Mouse (Mus musculus): ENCODE measurements around the gene Zdhhc3. TPM values are rescaled to one million over a fixed set of nuclear protein-coding genes. Genes with fewer than 3 reads are reported as not detected.

Gene Zdhhc3
- polyA plus RNA-seq, 1 experiment from 2014 or later, result 70.2 TPM

DNA sequence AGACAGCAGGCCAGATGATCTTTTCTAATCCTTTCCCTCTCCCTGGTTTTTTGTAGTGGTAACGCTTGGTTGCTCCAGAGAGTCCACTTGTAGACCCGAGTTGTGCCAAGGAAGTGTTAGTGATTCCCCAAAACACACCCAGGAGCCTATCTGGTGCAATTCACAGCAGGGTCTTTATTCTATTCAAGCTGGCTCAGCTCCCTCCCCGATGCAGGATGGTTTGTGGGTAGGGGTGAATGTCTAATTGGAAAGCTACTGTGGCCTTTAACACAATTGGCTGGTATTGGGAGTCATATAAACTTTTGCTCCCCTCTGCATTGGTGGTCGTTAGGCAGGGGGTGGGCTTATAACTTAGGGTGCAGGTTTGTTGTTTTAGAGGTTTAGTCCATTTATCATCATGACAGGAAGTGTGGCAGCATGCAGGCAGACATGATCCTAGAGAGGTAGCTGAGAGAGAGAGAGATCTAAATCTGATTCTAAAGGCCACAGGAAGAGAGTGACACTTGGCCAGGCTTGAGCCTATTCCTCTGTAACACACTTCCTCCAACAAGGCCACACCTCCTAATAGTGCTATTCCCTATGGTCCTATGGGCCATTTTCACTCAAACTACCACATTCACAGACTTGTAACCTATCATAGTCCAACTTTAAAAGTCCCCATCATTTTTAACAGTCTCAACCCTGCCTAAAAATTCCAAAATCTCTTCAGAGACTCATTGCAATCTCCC is 27.0 kb upstream of the Zdhhc3 start:
- Histone ChIP-seq H3K36me3 (peaks cover 80% of the 10 kb centered on the region), H3K4me1 (peaks cover 15% of the 10 kb centered on the region), H3K4me2 (replicated peaks) (no peak overlapping the region), H3K27me3 (no peaks in the 10 kb centered on the region), H3K9me3 (peaks cover 18% of the 10 kb centered on the region), H3K9ac (no peak overlapping the region), H3K4me3 (no peak overlapping the region), H3K27ac (no peak overlapping the region)
- no peak for ATAC-seq (ENCODE audit: low FRiP score, low read depth)
- 89% methylated on average over 4 of the region's 4 CpGs for WGBS

GRCm38 (mm10) chr9:123138891-123139474 is 26.0 kb upstream of the Zdhhc3 start:
- whole genome bisulfite sequencing, result 61% methylated on average over 5 of the region's 5 CpGs
- H3K36me3 ChIP-seq, result peaks cover 86% of the 10 kb centered on the region
- peak; percentile 72 for ATAC-seq (ENCODE audit: low FRiP score, low read depth)

DNA sequence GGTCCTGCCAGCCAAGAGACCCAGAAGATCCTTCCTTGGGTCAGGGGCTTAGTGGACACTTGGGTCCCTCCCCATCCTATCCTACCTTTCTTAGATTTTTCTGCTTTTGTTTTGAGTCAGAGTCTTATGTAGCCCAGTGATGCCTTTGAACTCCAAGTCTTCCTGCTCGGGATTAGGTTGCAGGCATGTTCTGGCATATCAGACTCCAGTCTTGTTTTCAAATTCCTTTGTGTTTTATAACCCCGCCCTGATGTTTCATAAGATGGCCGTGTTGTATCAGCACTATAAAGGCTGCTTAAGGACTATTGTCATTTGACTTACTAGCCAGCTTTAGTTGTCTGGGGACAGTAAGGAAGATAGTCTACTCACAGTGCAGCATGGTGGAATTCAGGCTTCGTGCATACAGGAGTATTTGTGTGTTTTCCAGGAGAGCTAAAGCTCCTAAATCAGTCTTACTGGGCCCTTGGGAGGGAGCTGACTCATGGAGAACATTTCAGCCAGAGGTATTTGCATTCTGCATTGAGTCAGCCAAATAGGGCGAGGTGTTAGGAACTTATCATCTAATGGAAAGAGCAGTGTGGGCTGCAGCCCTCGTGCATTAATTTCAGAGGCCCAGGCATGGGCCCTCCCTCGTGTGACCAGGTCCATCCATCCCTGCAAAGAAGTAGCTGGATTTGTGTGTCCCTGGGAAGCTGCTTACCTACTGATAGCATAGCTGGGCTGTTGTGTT is 24.1 kb upstream of the Zdhhc3 start:
- Histone ChIP-seq H3K36me3 (peaks cover 88% of the 10 kb centered on the region), H3K9me3 (peaks cover 3% of the 10 kb centered on the region; the same call in 1 of the 2 replicates), H3K27ac (no peak overlapping the region; the same call in 1 of the 2 replicates), H3K4me3 (no peak overlapping the region), H3K27me3 (no peaks in the 10 kb centered on the region), H3K4me2 (replicated peaks) (no peak overlapping the region), H3K9ac (0 out of 2 replicates have a peak overlapping the region, but pooled peaks have one; percentile 2), H3K4me1 (peaks cover 15% of the 10 kb centered on the region)
- peak; percentile 36; the same call in 1 of the 2 replicates for ATAC-seq (ENCODE audit: low FRiP score, low read depth)
- 74% methylated on average over 7 of the region's 7 CpGs for WGBS

More at GRCm38 (mm10) chr9:123138891-123139474, 26.0 kb upstream of the Zdhhc3 start:
- no peaks in the 10 kb centered on the region for H3K27me3 ChIP-seq
- peaks cover 15% of the 10 kb centered on the region for H3K4me1 ChIP-seq
- peak overlapping the region; percentile 28; the same call in 1 of the 2 replicates for H3K27ac ChIP-seq
- no peak overlapping the region for H3K4me2 ChIP-seq (replicated peaks)
- H3K9ac ChIP-seq, result no peak overlapping the region
- no peak overlapping the region for H3K4me3 ChIP-seq
- H3K9me3 ChIP-seq, result peaks cover 12% of the 10 kb centered on the region

DNA sequence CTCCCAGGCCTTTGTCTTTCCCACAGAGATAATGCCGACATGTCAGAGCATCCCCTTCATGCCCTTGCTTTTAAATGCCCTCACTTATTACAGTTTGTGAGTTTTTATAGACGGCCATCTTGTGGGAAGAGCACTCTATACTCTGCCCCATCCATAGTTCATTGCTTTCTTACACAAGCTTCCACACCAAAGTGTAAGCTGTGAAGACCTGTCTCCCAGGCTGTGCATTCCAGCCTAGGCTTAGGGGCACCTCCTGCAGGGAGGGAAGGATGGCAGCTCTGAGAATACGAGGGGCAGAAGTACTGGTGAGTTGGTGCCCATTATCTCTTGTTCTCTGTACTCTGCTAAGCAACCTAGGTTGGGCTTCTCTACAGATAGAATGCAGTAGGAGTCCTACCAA is 20.0 kb upstream of the Zdhhc3 start:
- H3K4me3 ChIP-seq, result no peak overlapping the region
- H3K9me3 ChIP-seq, result no peaks in the 10 kb centered on the region
- peaks cover 11% of the 10 kb centered on the region for H3K4me1 ChIP-seq
- no peaks in the 10 kb centered on the region for H3K27me3 ChIP-seq
- H3K4me2 ChIP-seq (replicated peaks), result no peak overlapping the region
- no peak for ATAC-seq (ENCODE audit: low FRiP score, low read depth)
- 86% methylated on average over 3 of the region's 3 CpGs for WGBS
- no peak overlapping the region for H3K27ac ChIP-seq
- H3K36me3 ChIP-seq, result peaks cover 100% of the 10 kb centered on the region
- no peak overlapping the region for H3K9ac ChIP-seq

- peaks cover 89% of the 10 kb centered on the region for H3K36me3 ChIP-seq
- H3K4me3 ChIP-seq, result no peak overlapping the region
- no peak for ATAC-seq (ENCODE audit: low FRiP score, low read depth)
Measured at GRCm38 (mm10) chr9:123127663-123128062, 14.7 kb upstream of the Zdhhc3 start.

GRCm38 (mm10) chr9:123124413-123124981 is 11.5 kb upstream of the Zdhhc3 start:
- Histone ChIP-seq H3K36me3 (peaks cover 88% of the 10 kb centered on the region), H3K9me3 (no peaks in the 10 kb centered on the region), H3K27me3 (no peaks in the 10 kb centered on the region), H3K4me3 (no peak overlapping the region), H3K4me2 (replicated peaks) (no peak overlapping the region), H3K4me1 (no peaks in the 10 kb centered on the region), H3K9ac (no peak overlapping the region), H3K27ac (no peak overlapping the region)
- WGBS, result 99% methylated on average over 2 of the region's 2 CpGs
- ATAC-seq (ENCODE audit: low FRiP score, low read depth), result no peak

More at GRCm38 (mm10) chr9:123127663-123128062, 14.7 kb upstream of the Zdhhc3 start:
- 96% methylated on average over 6 of the region's 6 CpGs for WGBS
- Histone ChIP-seq H3K9me3 (no peaks in the 10 kb centered on the region), H3K4me2 (replicated peaks) (no peak overlapping the region), H3K27me3 (no peaks in the 10 kb centered on the region), H3K4me1 (no peaks in the 10 kb centered on the region), H3K27ac (no peak overlapping the region), H3K9ac (no peak overlapping the region)

DNA sequence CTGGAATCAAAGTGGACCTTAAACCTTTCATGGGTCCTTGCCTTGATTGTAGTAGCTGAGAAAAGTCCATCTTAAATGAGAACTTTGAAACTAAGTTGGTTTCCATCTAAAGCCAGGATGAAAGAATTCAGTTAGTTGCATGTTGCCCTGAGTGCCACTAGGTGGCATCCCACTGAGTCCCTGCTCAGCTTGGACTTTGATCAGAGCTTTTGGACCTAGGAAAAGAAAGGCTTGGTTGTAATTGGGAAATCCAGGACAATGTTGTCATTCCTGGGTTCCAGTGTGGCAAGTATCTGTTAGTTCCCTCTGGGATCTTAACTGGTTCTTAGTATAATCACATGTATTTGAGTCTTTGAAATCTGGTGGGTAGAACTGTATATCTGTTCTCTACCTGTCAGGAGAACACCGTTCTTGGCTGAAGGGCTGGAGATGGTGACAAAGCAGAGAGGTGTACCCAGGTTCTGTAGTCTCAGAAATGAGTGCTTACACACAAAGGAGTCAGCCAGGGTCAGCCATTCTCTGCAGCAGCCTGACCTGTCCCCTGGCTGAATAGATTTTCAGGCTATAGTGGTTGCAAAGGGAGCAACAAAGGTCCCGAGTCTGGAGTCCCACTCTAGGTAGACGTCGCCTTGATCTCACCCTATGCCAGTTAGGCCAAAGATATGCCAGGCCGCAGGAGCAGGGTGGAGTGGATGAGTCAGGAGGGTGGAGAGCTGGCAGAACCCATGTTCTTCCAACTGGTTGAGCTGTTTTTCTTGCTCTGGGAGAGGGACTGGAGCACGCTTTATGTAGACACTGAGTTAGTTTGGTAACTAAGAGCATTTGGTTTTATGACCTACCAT is 10.8 kb upstream of the Zdhhc3 start:
- Histone ChIP-seq H3K9me3 (no peaks in the 10 kb centered on the region), H3K4me2 (replicated peaks) (no peak overlapping the region), H3K4me1 (no peaks in the 10 kb centered on the region), H3K27ac (no peak overlapping the region), H3K9ac (no peak overlapping the region), H3K27me3 (no peaks in the 10 kb centered on the region), H3K4me3 (no peak overlapping the region), H3K36me3 (peaks cover 88% of the 10 kb centered on the region)
- 96% methylated on average over 6 of the region's 6 CpGs for WGBS
- no peak for ATAC-seq (ENCODE audit: low FRiP score, low read depth)

GRCm38 (mm10) chr9:123123017-123123416 is 10.0 kb upstream of the Zdhhc3 start:
- Histone ChIP-seq H3K27me3 (no peaks in the 10 kb centered on the region), H3K4me1 (no peaks in the 10 kb centered on the region), H3K9me3 (no peaks in the 10 kb centered on the region), H3K4me2 (replicated peaks) (no peak overlapping the region), H3K36me3 (peaks cover 88% of the 10 kb centered on the region), H3K9ac (no peak overlapping the region), H3K4me3 (no peak overlapping the region), H3K27ac (no peak overlapping the region)
- ATAC-seq (ENCODE audit: low FRiP score, low read depth), result no peak
- 94% methylated on average over 3 of the region's 3 CpGs for WGBS

GRCm38 (mm10) chr9:123115566-123115965 is 2.6 kb upstream of the Zdhhc3 start:
- no peak overlapping the region for H3K4me3 ChIP-seq

DNA sequence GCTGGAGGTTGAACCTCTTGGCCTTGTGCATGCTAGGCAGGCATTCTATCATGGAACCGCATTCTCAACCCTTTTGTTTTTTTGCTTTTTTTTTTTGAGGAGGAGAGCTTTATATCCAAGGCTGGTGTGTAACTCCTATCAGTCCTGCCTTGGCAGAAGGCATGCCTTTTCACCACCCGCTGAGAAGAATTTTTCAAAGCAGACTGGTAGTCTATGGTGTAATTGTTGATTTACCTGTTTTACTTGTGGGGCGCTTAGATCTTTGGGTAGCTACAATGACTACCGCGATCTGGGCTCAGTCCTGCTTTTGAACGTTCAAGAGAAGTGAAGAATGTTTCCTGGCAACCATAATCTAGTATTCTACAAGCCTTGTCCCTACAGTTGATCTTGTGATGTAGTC is 926 bp upstream of the Zdhhc3 start:
- peaks cover 20% of the 10 kb centered on the region for H3K4me1 ChIP-seq
- peak overlapping the region; percentile 95 for H3K9ac ChIP-seq

More at GRCm38 (mm10) chr9:123115566-123115965, 2.6 kb upstream of the Zdhhc3 start:
- Histone ChIP-seq H3K9me3 (no peaks in the 10 kb centered on the region), H3K27ac (no peak overlapping the region), H3K4me2 (replicated peaks) (no peak overlapping the region), H3K36me3 (peaks cover 41% of the 10 kb centered on the region), H3K4me1 (peaks cover 20% of the 10 kb centered on the region), H3K9ac (no peak overlapping the region), H3K27me3 (no peaks in the 10 kb centered on the region)
- ATAC-seq (ENCODE audit: low FRiP score, low read depth), result no peak
- WGBS, result 90% methylated on average over 1 of the region's 1 CpGs

GRCm38 (mm10) chr9:123111751-123112221 is 1.2 kb downstream of the Zdhhc3 start:
- H3K4me2 ChIP-seq (replicated peaks), result peak overlapping the region; percentile 94
- H3K9me3 ChIP-seq, result no peaks in the 10 kb centered on the region
- 57% methylated on average over 8 of the region's 8 CpGs for WGBS
- H3K9ac ChIP-seq, result peak overlapping the region; percentile 95
- peak overlapping the region; percentile 92 for H3K4me3 ChIP-seq
- no peaks in the 10 kb centered on the region for H3K27me3 ChIP-seq
- H3K36me3 ChIP-seq, result peaks cover 11% of the 10 kb centered on the region
- H3K4me1 ChIP-seq, result peaks cover 20% of the 10 kb centered on the region
- ATAC-seq (ENCODE audit: low FRiP score, low read depth), result no peak
- no peak overlapping the region for H3K27ac ChIP-seq

More for the DNA sequence above, 926 bp upstream of the Zdhhc3 start:
- Histone ChIP-seq H3K36me3 (peaks cover 24% of the 10 kb centered on the region), H3K4me3 (peak overlapping the region; percentile 92), H3K4me2 (replicated peaks) (peak overlapping the region; percentile 94), H3K9me3 (no peaks in the 10 kb centered on the region), H3K27me3 (no peaks in the 10 kb centered on the region), H3K27ac (no peak overlapping the region; the same call in 1 of the 2 replicates)
- ATAC-seq (ENCODE audit: low FRiP score, low read depth), result no peak
- WGBS, result 67% methylated on average over 6 of the region's 6 CpGs

All from limb, embryonic 13.5 days (tissue).